Mouse (Mus musculus) liver, embryonic 15.5 days (tissue): ENCODE measurements around the gene Tcam1. TPM values are rescaled to one million over a fixed set of nuclear protein-coding genes. Genes with fewer than 3 reads are reported as not detected.

Experiments used
- ATAC-seq: fragments of 200-750 bp; cut with Nextera tagmentation; 2 replicates; pipeline ENCODE4 v1.8.0; 2017; ENCODE audit warnings: moderate number of reproducible peaks, mild to moderate bottlenecking, moderate library complexity; ENCODE audit not compliant: insufficient read depth
- H3K27ac ChIP-seq: fragments of 300-500 bp; sonication (generic); replicated peaks from 2 replicates; pipeline ENCODE4 v1.5.1; 2015; ENCODE audit warnings: mild to moderate bottlenecking, inconsistent platforms
- H3K27me3 ChIP-seq: fragments of 300-500 bp; sonication (generic); 2 replicates; pipeline ENCODE4 v1.6.1; 2015; ENCODE audit warnings: mild to moderate bottlenecking, inconsistent platforms
- H3K36me3 ChIP-seq: fragments of 300-500 bp; sonication (generic); replicated peaks from 2 replicates; pipeline ENCODE4 v1.6.1; 2015; ENCODE audit warnings: moderate library complexity, mild to moderate bottlenecking, inconsistent platforms
- H3K4me1 ChIP-seq: fragments of 300-500 bp; sonication (generic); replicated peaks from 2 replicates; pipeline ENCODE4 v1.6.1; 2015; ENCODE audit warnings: inconsistent platforms
- H3K4me2 ChIP-seq: fragments of 300-500 bp; sonication (generic); 2 replicates; pipeline ENCODE4 v1.6.1; 2015; ENCODE audit warnings: moderate library complexity, mild to moderate bottlenecking, inconsistent platforms
- H3K4me3 ChIP-seq: fragments of 300-500 bp; sonication (generic); replicated peaks from 2 replicates; pipeline ENCODE4 v1.5.1; 2015; ENCODE audit warnings: mild to moderate bottlenecking, inconsistent platforms
- H3K9ac ChIP-seq: fragments of 300-500 bp; sonication (generic); 2 replicates; pipeline ENCODE4 v1.6.1; 2015; ENCODE audit warnings: moderate library complexity, mild to moderate bottlenecking, inconsistent platforms
- H3K9me3 ChIP-seq: fragments of 300-500 bp; sonication (generic); replicated peaks from 2 replicates; pipeline ENCODE4 v1.6.1; 2016; ENCODE audit warnings: inconsistent platforms
- WGBS: fragments of 180-500 bp; shearing (Covaris S2); methylation state at CpG from one replicate; pipeline ENCODE4 v1.1.7; 2015; ENCODE audit warnings: mixed read lengths; ENCODE audit not compliant: insufficient replicate concordance; 5-methylcytosine and 5-hydroxymethylcytosine counted together
- polyA plus RNA-seq: library from polyadenylated mRNA; unstranded; fragments of >200 nt; fragmentation: Nextera tagmentation; extraction: Ambion mirVana; gene quantifications from 2 replicates; pipeline ENCODE4 v1.2.1, GENCODE M21; 2015

Tcam1 gene
- polyA plus RNA-seq, 1 experiment from 2014 or later = 0.09 TPM

DNA sequence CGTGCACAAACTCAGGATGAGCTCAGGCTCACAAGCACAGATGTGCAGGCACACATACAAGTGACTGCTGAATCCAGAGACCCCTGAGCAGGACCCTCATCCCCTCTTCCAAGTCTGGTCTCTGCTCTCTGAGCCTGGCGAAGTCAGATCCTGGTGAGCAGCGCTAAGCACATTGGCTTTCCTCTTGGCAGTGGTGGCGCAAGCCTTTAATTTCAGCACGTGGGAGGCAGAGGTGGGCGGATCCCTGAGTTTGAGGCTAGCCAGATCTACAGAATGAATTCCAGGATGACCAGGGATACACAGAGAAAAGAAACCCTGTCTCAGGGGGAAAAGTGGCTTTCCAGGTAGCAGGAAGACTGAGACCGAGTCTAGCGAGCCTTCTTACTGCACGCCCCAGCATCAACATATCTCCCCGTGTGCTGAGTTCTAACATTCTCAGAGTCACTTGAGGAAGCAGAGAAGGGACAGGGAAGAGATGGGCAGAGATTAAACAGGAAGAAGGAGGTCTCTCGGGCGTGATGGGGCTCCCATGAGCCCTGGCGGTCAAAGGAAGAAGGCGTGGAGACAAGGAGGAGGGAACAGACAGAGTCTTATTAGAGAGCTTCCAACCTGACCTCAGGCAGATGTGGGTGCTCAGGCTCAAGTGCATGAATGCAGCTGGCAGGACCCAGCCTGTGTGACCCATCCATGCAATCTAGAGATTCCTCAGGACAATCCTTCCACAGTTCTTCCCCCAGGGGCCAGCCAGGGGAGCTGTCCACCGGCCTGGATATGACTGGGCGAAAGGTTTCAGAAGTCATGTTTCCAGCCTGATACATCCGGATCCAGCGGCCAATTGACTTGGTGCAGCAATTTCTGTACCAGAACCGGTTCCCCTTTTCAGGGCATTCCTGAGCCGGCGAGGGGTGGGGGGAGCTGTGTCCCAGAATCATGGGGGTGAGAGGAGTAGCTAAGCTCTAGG is 42.2 kb downstream of the Tcam1 start:
- Histone ChIP-seq H3K9ac (no peak overlapping the region), H3K36me3 (no peaks in the 10 kb centered on the region), H3K4me1 (peaks cover 9% of the 10 kb centered on the region; the same call in 1 of the 2 replicates), H3K27me3 (no peaks in the 10 kb centered on the region), H3K4me3 (no peak overlapping the region), H3K9me3 (no peaks in the 10 kb centered on the region), H3K4me2 (no peak overlapping the region), H3K27ac (no peak overlapping the region; the same call in 1 of the 2 replicates)
- WGBS = 43% methylated on average over 21 of the region's 21 CpGs
- ATAC-seq = peak; percentile 12; the same call in 1 of the 2 replicates

DNA sequence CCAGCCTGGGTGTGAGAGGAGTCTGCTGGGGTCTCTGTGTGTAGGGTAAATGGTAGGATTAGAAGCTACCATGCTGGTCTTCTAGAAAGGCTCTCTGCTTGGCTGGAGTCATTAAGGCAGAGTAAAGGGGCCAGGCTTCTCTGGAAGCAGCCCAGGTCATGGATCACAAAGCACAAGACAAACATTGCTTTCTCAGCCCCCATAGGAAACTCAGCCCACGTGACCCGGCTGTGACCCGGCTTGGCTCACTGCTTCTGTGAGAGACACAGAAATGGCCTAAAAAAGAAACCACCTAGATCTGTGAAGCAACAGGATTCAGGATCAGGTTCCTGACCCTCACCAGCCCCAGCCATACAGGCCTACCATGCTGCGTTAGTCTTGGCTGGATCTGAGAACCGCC is 48.4 kb downstream of the Tcam1 start:
- no peaks in the 10 kb centered on the region for H3K9me3 ChIP-seq
- ATAC-seq = no peak
- H3K4me1 ChIP-seq = peaks cover 18% of the 10 kb centered on the region
- no peak overlapping the region for H3K4me2 ChIP-seq
- no peak overlapping the region for H3K9ac ChIP-seq
- no peak overlapping the region for H3K4me3 ChIP-seq
- H3K27me3 ChIP-seq = no peaks in the 10 kb centered on the region
- no peak overlapping the region for H3K27ac ChIP-seq
- WGBS = 69% methylated on average over 5 of the region's 5 CpGs
- H3K36me3 ChIP-seq = no peaks in the 10 kb centered on the region

DNA sequence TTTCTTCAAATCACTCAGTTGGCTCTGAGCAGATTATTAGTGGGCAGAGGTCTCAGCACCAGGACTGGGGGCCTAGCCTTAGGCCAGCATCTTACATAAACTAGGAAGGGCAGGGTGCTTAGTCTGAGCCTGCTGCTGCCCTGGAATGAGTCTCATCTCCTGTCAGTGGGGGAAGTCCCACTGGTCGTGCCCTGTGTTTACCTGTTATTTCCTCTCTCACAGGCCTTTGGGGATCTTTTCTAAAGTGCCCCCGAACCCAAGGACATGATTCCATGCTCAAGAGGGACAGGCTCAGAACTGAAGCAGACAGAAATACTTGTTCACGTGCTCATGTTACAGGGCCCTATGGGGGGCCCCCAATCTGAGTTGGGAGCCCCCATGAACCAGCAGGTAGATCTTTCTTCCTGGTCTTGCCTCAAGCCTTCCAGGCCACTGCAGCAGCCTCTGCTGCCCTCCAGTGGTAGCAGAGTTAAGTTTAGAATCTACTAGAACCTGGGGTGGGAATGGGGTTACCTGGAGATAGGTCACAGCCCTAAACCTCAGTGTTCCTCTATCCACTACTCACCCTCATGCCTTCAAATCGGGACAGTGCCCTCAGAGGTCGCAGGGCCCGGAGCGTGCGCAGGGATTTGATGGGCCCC is 49.2 kb downstream of the Tcam1 start:
- no peak overlapping the region for H3K4me2 ChIP-seq
- ATAC-seq = no peak
- 47% methylated on average over 8 of the region's 8 CpGs for WGBS
- H3K4me1 ChIP-seq = peaks cover 18% of the 10 kb centered on the region
- H3K36me3 ChIP-seq = no peaks in the 10 kb centered on the region
- no peak overlapping the region for H3K9ac ChIP-seq
- no peak overlapping the region for H3K4me3 ChIP-seq
- no peak overlapping the region for H3K27ac ChIP-seq
- H3K9me3 ChIP-seq = no peaks in the 10 kb centered on the region
- no peaks in the 10 kb centered on the region for H3K27me3 ChIP-seq

DNA sequence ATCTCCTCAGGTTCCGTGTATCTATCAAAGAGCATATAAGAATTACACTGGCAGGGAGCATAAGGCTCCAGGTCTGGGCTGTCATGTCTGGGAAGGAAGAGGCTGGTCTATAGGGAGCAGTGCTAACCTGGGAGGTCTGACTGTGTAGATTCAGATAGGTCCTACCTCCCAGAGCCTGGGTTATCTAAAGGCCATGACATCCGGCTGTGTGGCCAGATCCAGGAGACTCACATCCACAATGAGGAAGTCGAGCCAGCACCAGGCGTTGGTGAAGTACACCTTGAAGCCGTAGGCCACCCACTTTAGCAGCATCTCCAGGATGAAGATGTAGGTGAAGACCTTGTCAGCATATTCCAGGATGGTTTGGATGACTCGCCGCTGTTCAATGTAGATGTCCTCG is 50.0 kb downstream of the Tcam1 start:
- WGBS = 46% methylated on average over 8 of the region's 8 CpGs
- H3K4me2 ChIP-seq = no peak overlapping the region
- H3K27ac ChIP-seq = no peak overlapping the region
- no peak overlapping the region for H3K9ac ChIP-seq
- no peak overlapping the region for H3K4me3 ChIP-seq
- no peaks in the 10 kb centered on the region for H3K9me3 ChIP-seq
- H3K4me1 ChIP-seq = peaks cover 18% of the 10 kb centered on the region
- ATAC-seq = no peak
- no peaks in the 10 kb centered on the region for H3K27me3 ChIP-seq
- H3K36me3 ChIP-seq = no peaks in the 10 kb centered on the region

DNA sequence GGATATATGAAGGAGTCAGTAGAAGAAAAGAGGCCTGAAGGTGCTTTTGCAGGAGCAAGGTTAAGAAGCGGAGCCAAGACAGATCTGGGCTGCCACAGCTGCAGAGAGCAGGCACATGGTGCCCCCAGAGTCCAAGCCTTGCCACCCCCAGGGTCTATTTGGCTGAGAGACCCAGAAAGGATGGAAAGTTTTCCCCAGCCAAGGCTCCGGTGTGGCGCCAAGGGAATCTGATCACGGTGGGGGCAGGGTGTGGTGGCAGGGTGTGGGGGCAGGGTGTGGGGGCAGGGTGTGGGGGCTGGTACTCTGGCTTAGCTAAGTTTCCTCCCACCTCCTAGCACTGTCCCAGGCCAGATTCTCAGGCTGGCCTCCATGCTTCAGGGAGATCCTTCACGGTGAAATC is 52.0 kb downstream of the Tcam1 start:
- Histone ChIP-seq H3K36me3 (no peaks in the 10 kb centered on the region), H3K9ac (no peak overlapping the region), H3K9me3 (no peaks in the 10 kb centered on the region), H3K4me1 (peaks cover 18% of the 10 kb centered on the region), H3K27me3 (no peaks in the 10 kb centered on the region), H3K27ac (no peak overlapping the region), H3K4me2 (no peak overlapping the region), H3K4me3 (no peak overlapping the region)
- ATAC-seq = no peak
- WGBS = 61% methylated on average over 5 of the region's 5 CpGs

DNA sequence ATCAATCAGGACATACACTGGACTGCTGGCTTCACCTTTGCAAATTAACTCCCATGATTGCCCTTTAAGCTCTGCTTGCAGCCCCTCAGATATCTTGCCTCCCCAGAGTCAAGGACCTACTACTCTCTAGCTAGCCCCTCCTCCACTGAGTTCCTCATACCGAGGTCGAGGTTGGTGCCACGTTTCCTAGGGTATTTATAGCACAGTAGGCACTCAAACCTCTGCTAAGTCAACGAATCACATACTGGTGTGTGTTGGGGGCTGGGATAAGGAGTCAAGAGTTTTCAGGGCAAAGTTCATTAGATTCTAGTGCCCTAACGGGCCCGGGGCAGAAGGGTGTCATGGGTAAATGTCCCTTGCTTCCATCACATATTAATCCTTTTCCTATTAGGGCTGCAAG is 52.7 kb downstream of the Tcam1 start:
- no peak overlapping the region; the same call in 1 of the 2 replicates for H3K4me2 ChIP-seq
- H3K27me3 ChIP-seq = no peaks in the 10 kb centered on the region
- no peaks in the 10 kb centered on the region for H3K9me3 ChIP-seq
- no peak overlapping the region for H3K9ac ChIP-seq
- no peak overlapping the region for H3K27ac ChIP-seq
- WGBS = 19% methylated on average over 6 of the region's 6 CpGs
- no peaks in the 10 kb centered on the region for H3K36me3 ChIP-seq
- no peak overlapping the region for H3K4me3 ChIP-seq
- ATAC-seq = no peak; the same call in 1 of the 2 replicates
- H3K4me1 ChIP-seq = peaks cover 18% of the 10 kb centered on the region

DNA sequence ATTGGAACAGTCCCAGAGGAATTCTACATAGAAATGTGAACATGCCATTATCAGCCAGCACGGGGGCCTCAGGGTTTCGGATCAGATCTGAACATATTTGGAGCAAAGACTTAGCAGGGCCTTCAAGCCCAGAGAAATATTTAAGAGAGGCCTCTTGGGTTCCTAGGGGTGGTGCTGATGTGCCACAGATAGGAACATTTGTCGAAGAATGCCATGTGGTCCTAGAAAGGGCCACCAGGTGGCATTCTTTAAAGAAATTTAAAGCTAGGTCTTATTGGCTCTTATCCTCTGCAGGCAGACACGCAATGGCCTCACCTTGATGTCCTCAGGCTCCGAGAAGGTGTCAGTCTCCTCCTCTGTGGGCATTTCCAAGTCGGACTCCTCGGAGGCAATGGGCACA is 53.2 kb downstream of the Tcam1 start:
- Histone ChIP-seq H3K27ac (no peak overlapping the region), H3K4me1 (peaks cover 18% of the 10 kb centered on the region), H3K4me3 (no peak overlapping the region), H3K27me3 (no peaks in the 10 kb centered on the region), H3K36me3 (no peaks in the 10 kb centered on the region), H3K9me3 (no peaks in the 10 kb centered on the region), H3K9ac (no peak overlapping the region), H3K4me2 (no peak overlapping the region)
- no peak for ATAC-seq
- 33% methylated on average over 7 of the region's 7 CpGs for WGBS

DNA sequence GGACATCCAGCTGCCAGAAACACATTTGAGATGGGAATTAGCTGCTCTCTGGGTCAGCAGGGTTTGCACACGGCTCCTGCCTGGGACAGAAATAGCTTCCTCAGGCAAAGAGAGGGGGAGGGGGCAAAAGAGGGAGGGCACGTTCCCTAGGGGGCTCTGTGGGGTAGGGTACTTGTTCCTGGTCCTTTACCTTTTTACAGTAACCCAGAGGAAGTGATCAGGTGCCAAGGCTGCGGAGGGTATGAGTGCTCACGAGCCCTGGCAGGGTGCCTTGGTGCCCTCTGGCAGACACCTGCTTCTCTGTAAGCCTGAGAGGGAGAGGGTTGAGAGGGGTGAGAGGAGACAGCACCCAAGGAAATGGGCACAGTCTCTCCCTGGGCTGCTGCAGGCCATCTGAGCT is 56.0 kb downstream of the Tcam1 start:
- no peak overlapping the region for H3K4me2 ChIP-seq
- H3K4me3 ChIP-seq = no peak overlapping the region
- H3K9me3 ChIP-seq = no peaks in the 10 kb centered on the region
- H3K27me3 ChIP-seq = no peaks in the 10 kb centered on the region
- H3K4me1 ChIP-seq = peaks cover 11% of the 10 kb centered on the region
- H3K9ac ChIP-seq = no peak overlapping the region
- WGBS = 41% methylated on average over 4 of the region's 4 CpGs
- no peak for ATAC-seq
- no peak overlapping the region for H3K27ac ChIP-seq
- H3K36me3 ChIP-seq = no peaks in the 10 kb centered on the region

DNA sequence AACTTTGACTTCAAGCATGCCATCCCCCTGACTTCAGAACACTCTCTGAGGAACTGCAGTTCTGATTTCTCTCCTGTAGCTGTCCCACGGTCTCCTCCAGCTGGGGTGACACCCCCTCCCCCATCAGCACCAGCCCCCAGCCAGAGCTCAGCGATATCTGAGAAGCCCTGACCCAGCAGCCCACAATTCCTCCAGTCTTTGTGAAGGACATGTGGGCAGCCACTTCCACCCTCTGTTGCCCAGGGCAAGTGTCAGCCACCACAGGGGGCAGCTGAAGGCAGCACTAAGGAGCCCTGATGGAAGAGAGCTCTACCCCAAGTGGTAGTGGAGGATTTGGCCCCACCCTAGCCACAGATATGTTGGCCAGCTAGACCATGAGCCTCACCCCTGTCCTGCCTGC is 57.6 kb downstream of the Tcam1 start:
- Histone ChIP-seq H3K27ac (no peak overlapping the region), H3K9me3 (no peaks in the 10 kb centered on the region), H3K9ac (no peak overlapping the region), H3K27me3 (no peaks in the 10 kb centered on the region), H3K4me2 (no peak overlapping the region), H3K4me1 (peaks cover 7% of the 10 kb centered on the region), H3K4me3 (no peak overlapping the region), H3K36me3 (no peaks in the 10 kb centered on the region)
- no peak for ATAC-seq
- 16% methylated on average over 2 of the region's 2 CpGs for WGBS

DNA sequence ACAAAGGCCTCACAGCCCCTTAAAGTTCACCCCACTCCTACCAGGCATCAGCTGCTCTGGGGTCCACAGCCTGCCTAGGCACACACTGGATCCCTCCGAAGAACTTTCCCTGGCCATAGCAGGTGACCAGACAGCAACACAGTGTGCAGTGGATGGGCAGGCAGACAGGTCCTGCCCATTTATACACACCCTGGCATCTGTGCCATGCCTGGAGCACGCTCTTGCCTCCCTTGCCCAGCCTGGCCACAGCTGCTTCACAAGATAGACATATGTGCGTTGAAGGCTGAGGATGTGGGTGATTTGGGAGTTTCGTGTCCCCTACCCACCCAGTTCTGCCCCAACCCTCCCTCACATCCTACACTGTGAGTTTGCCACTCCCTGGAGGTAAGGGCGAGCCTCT is 61.6 kb downstream of the Tcam1 start:
- H3K27me3 ChIP-seq = no peaks in the 10 kb centered on the region
- H3K9me3 ChIP-seq = no peaks in the 10 kb centered on the region
- no peak overlapping the region for H3K27ac ChIP-seq
- H3K36me3 ChIP-seq = no peaks in the 10 kb centered on the region
- H3K9ac ChIP-seq = no peak overlapping the region
- H3K4me2 ChIP-seq = no peak overlapping the region
- H3K4me3 ChIP-seq = no peak overlapping the region
- ATAC-seq = no peak
- no peaks in the 10 kb centered on the region for H3K4me1 ChIP-seq
- WGBS = 65% methylated on average over 5 of the region's 5 CpGs
